Mouse (Mus musculus): ENCODE data around the gene Tbcd.
"Not testable (repeated sequence)": the region's sequence is repeated elsewhere in the genome, so short reads cannot be mapped to it uniquely, and the experiment has no call there.

The Tbcd gene

GRCm38 (mm10) chr11:121649900-121650299 is 198.2 kb downstream of the Tbcd start:
- in situ Hi-C loops (cut with MboI; ENCODE audit: unreplicated experiment in 2 of 2) = loop anchor here (10.0 kb wide), 2 partner anchors 155 to 175 kb away; no protein-coding TSS in a partner anchor

DNA sequence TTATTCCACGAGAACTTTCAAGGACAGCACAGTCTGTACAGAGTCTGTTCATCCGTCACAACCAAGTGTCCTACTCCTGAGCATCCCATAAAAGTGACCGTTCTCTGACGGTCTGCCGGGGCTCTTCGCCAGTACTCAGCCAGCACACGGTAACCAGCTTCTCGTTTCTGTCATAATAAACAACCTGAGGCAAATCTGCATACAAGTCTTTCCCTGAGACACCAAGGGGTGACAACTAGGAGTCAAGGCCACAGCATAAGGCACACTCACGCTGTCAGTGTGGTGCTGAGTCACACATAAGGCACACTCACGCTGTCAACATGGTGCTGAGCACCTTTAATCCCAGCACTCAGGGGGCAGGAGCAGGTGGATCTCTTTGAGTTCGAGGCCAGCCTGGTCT is 198.9 kb downstream of the Tbcd start:
- in situ Hi-C loops (cut with MboI; ENCODE audit: unreplicated experiment in 2 of 2) = loop anchor here (10.0 kb wide), 2 partner anchors 154 to 176 kb away; no protein-coding TSS in a partner anchor

GRCm38 (mm10) chr11:121651556-121651955 is 199.8 kb downstream of the Tbcd start:
- in situ Hi-C loops (cut with MboI; ENCODE audit: unreplicated experiment in 2 of 2) = loop anchor here (10.0 kb wide), 2 partner anchors 153 to 177 kb away; no protein-coding TSS in a partner anchor

GRCm38 (mm10) chr11:121651983-121652382 is 200.2 kb downstream of the Tbcd start:
- in situ Hi-C loops (cut with MboI; ENCODE audit: unreplicated experiment in 2 of 2) = loop anchor here (10.0 kb wide), 2 partner anchors 153 to 177 kb away; no protein-coding TSS in a partner anchor

DNA sequence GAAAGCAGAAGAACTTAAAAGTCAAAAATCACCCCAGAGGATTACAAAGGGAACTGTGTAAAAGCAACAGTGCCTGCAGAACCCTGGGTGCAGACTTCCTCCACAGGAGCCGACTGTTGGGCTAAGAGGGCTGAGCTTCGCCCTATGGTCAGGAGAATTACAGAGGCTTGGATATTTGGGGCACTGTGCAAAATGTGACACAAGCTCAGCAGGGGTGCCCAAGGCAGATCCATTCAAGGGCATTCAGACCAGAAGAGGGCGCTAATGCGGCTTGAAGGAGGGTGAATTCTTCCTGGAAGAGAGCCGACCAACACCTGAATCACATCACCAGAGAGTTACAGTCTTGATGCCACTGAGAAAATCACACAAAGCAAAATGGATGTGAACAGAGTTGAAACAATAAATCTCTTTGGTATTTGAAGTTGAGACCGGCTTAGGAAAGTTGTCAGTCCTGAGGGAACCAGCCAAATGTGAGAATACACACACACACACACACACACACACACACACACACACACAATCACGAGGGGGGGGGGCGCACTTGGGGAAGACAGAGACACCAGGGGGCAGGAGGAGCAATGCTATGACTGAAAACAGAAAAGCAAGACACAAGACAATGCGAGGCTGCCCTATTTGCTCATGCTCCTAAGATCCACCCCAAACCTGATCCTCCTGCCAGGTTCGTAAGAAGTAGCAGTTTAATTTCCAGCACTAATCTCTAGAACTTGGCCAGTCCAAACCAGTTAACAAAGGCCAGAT is 201.0 kb downstream of the Tbcd start:
- in situ Hi-C loops (cut with MboI; ENCODE audit: unreplicated experiment in 2 of 2) = loop anchor here (10.0 kb wide), 2 partner anchors 152 to 178 kb away; no protein-coding TSS in a partner anchor

- in situ Hi-C loops (cut with MboI; ENCODE audit: unreplicated experiment in 2 of 2) = loop anchor here (10.0 kb wide), 2 partner anchors 151 to 179 kb away; no protein-coding TSS in a partner anchor
Measured at GRCm38 (mm10) chr11:121653631-121654030, 201.9 kb downstream of the Tbcd start.

- in situ Hi-C loops (cut with MboI; ENCODE audit: unreplicated experiment in 2 of 2) = loop anchor here (10.0 kb wide), 2 partner anchors 150 to 180 kb away; no protein-coding TSS in a partner anchor
Measured at GRCm38 (mm10) chr11:121654406-121654945, 202.7 kb downstream of the Tbcd start.

- in situ Hi-C loops (cut with MboI; ENCODE audit: unreplicated experiment in 2 of 2) = loop anchor here (10.0 kb wide), 2 partner anchors 150 to 180 kb away; no protein-coding TSS in a partner anchor
Measured at GRCm38 (mm10) chr11:121655166-121655806, 203.5 kb downstream of the Tbcd start.

DNA sequence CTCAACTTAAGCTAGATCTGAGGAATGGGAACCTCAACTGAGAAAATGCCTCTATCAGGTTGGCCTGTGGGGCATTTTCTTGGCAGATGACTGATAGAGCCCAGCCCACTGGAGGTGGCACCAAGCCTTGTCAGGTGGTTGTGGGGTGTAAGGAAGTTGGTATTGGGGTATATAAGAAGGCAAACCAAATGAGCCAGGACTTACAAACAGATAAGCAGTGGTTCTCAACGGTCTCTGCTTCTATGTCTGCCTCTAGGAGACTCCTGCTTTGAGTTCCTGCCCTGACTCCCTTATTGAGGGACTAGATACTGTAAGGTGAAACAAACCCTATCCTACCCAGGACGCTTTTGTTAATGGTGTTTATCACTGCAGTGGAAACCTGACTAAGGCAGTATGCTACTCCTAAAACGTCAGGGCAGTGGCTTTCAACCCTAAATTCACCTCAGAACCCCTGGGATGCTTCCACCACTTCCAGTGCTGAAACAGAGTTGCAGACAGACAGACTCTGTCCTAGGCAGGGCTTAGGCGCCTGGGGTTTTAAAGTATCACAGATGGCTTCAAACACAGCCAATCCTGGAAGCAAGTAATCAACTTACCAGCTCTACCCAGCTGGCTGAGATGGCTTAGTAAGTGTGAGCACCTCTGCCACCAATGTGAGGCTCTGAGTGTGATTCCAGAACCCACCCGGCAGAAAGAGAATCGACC is 204.2 kb downstream of the Tbcd start:
- in situ Hi-C loops (cut with MboI; ENCODE audit: unreplicated experiment in 2 of 2) = loop anchor here (10.0 kb wide), 2 partner anchors 149 to 181 kb away; no protein-coding TSS in a partner anchor

DNA sequence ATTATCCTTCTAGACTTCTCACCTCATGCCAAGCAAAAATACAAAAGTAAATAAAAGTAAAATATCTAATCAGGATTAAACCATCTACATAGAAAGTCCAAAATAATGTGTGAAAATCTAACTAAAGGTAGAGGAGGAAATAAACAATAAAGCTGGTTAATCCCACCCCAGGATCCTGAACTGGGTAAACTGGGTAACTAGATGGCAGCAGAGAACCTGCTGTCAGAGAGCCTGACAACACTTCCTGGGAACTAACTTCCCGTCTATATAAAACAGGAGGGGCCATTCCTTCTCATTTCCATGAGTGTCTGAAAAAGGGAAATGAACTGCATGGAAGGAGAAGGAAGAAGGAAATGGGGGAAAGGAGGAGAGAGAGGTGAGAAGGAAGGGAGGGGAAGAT is 206.4 kb downstream of the Tbcd start:
- in situ Hi-C loops (cut with MboI; ENCODE audit: unreplicated experiment in 2 of 2) = loop anchor here (10.0 kb wide), 2 partner anchors 147 to 183 kb away; no protein-coding TSS in a partner anchor

DNA sequence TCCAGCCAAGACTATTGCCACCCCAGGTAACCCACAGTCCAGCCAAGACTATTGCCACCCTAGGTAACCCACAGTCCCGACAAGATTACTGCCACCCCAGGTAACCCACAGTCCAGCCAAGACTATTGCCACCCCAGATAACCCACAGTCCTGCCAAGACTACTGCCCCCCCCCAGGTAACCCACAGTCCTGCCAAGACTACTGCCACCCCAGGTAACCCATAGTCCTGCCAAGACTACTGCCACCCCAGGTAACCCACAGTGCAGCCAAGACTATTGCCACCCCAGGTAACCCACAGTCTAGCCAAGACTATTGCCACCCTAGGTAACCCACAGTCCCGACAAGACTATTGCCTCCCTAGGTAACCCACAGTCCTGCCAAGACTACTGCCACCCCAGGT is 208.9 kb downstream of the Tbcd start:
- in situ Hi-C loops (cut with MboI; ENCODE audit: unreplicated experiment in 2 of 2) = not testable (repeated sequence)

DNA sequence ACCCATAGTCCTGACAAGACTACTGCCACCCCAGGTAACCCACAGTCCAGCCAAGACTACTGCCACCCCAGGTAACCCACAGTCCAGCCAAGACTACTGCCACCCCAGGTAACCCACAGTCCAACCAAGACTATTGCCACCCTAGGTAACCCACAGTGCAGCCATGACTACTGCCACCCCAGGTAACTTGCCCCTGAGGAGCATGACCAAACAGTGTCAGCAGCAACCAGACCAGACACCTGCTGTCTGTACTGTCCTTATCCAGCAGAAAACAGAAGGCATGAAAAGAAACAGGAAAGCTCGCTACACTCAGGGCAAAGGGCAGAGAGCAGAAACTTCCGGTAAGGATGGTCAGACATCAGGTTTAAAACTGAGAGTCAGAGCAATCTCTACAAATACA is 209.4 kb downstream of the Tbcd start:
- in situ Hi-C loops (cut with MboI; ENCODE audit: unreplicated experiment in 2 of 2) = no loop called here
